Mouse (Mus musculus): ENCODE data around the gene Plxna4.
"Not testable (repeated sequence)": the region's sequence is repeated elsewhere in the genome, so short reads cannot be mapped to it uniquely, and the experiment has no call there.

The Plxna4 gene

DNA sequence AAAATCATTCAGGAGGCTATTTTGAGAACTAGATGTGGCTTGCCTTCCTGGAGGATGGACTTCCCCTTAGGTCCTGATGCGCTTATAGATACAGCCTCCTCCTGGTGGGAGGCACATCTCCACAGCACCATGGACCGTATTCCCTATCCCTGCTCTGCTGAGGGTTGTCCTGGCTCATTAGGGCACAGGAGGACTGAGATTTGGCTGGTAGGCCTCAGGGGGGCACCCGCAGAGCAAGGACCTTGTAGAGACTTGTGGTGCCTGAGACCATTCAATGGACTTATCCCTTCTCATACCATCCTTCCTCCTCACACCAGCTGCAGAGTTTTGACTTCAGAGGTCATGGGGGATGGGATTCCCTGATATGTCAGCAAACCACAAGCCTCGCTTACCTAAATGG is 47.8 kb downstream of the Plxna4 start:
- DNase-seq (ENCODE audit: low spot score): no peak

GRCm38 (mm10) chr6:32533962-32534740 is 53.8 kb downstream of the Plxna4 start:
- DNase-seq (ENCODE audit: low spot score): no peak

GRCm38 (mm10) chr6:32528081-32528570 is 59.9 kb downstream of the Plxna4 start:
- no peak for DNase-seq (ENCODE audit: low spot score)

DNA sequence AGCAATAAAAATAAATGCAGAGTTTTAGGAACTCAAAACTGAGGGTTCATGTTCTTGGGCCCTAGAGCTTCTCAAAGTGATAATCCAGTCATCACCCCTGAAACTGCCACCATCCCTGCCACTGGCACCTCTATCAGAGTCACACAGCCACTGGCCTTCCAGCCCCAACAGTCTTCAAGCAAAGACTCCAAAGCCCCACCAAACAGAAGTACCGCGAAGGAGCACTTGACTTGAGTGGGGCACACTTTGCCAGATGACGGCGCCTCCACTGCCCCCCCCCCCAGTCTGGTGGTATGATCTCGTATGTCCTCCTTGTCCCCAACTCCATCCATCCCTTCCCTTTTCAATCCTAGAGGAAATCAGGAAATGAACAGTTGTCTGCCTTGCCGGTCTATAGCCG is 60.5 kb downstream of the Plxna4 start:
- no peak for DNase-seq (ENCODE audit: low spot score)

DNA sequence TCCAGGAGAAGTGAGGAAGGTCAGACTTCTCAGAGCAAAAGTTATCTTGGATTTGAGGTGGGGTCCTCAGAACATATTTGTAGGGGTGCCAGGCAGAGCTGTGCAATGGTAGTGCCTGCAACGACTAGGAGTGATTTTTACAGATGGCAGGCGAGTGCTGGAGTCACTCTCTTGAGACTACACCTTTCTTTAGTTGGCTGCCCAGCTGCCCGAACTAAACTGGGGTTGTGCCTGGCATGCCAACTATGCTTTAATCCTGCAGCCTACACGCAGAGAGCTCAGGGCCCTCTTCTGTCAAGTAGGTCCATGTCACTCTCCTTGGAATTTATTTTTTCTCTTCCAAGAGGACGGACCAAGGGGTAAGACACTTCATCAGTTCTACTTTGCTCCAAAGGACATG is 61.2 kb downstream of the Plxna4 start:
- DNase-seq (ENCODE audit: low spot score): no peak

- no peak for DNase-seq (ENCODE audit: low spot score)
Measured at GRCm38 (mm10) chr6:32520097-32520496, 67.9 kb downstream of the Plxna4 start.

DNA sequence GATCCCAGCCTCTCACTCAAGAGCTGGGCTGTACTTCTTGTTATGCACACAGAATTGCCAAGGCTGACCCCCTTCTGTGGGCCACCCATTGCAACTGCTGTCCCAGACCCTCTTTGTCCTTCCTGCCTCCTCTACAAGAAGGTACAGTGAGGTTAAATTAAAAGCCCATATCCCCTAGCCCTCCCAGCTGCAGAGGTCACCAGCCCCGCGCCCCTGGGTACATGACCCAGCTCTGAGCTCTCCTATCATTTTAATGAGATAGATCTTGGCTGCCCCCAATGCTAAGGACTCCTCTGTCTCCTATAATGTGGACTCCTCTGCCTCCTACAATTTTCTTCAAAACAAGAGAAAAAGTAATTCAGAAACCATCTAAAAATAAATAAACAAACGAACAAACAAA is 69.4 kb downstream of the Plxna4 start:
- no peak for DNase-seq (ENCODE audit: low spot score)

DNA sequence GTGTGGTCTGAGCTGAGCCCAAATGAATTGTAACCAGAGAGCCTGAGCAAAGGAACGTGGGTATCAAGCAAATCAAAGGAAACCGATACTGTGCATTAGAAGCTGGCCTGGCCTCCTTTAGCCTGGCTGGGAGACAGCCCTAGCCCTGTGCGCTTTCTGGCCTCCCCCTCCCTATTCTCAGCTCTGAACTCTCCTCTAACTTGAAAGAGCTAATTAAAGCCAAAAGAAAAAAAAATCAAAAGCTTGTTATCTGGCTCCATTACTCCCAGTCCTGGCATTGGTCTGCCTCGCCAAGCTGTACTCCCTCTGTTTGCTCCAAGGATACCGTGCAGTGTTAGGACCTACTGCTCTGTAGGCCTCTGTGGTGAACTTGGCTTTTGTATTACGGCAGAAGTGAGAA is 73.9 kb downstream of the Plxna4 start:
- DNase-seq (ENCODE audit: low spot score): no peak

DNA sequence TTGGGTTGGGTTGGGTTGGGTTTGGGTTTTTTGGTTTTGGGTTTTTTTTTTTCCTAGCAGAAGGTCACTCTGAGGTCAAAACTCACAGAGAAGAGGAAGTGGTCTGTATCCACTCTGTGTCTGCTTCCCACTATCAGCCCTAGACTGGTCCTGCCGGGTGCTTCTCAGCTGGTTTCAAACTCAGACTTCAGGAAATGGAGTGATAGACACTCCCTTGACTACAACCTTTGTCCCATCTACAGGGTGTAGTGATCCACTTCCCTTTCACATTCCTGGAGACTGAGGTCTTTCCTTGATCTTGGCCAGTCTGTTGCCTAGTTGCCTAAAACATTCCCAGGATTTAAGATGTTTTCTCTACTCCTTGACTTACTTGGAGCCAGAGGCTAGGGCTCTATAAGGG is 76.0 kb downstream of the Plxna4 start:
- DNase-seq (ENCODE audit: low spot score): no peak

DNA sequence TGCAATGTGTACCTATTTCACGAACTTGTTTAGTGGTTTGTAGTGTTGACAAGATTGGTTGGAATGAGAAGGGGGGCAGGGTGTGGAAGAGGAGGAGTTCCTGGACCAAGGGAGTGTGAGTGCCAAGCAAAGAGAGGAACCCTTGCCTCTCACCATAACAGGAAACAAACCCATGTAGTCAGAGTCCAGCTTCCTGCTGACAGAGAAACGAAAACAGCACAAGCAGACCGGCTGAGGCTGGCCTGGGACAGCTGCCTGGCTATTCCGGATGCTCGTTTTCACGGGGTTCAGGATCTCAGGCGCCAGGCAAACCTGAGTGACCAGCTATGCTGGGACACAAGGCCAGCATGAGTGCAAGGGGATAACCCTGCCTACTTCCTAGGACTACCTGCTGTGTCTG is 77.1 kb downstream of the Plxna4 start:
- no peak for DNase-seq (ENCODE audit: low spot score)

- DNase-seq (ENCODE audit: low spot score): no peak
Measured at GRCm38 (mm10) chr6:32510491-32510890, 77.5 kb downstream of the Plxna4 start.

DNA sequence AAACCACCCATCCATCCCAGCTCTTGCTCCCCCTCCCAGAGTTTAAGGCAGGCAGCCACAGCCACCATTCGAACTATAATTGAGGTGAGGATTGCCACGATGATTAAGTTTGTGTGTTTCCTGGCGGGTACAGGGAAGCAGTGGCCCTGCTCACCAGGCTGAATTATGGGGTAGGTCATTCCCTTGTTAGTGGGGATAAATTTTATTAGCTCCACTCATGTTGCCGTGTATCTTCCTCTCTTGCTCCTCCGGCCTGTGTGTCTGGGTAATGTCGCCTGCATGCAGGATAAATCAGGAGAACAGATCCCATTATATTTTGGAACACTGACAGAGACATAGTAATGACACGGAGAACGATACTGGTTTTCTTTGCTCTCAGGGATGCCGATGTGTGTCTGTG is 78.9 kb downstream of the Plxna4 start:
- no peak for DNase-seq (ENCODE audit: low spot score)

GRCm38 (mm10) chr6:32504963-32505362 is 83.0 kb downstream of the Plxna4 start:
- DNase-seq (ENCODE audit: low spot score): no peak

- DNase-seq (ENCODE audit: low spot score): not testable (repeated sequence)
Measured at GRCm38 (mm10) chr6:32501186-32501585, 86.8 kb downstream of the Plxna4 start.

DNA sequence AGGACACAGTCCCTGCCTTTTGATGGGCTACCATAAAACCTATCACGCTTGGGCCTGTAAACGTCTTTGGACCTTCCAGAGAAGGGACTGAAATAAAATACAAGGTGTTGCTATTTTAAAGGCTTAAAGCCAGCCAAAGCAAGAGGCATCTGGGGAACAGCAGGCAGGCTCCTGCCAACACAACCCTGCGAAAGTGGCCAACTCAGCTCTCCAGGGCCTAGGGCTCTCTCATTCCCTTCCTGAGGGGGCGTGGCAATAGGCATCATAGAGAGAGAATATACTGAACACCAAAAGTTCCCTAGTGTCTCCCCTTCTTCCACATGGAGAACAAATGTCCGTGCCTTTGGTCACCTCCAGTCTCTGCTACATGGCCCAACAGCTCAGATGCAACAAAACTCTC is 89.9 kb downstream of the Plxna4 start:
- no peak for DNase-seq (ENCODE audit: low spot score)

GRCm38 (mm10) chr6:32496109-32496508 is 91.9 kb downstream of the Plxna4 start:
- no peak for DNase-seq (ENCODE audit: low spot score)

DNA sequence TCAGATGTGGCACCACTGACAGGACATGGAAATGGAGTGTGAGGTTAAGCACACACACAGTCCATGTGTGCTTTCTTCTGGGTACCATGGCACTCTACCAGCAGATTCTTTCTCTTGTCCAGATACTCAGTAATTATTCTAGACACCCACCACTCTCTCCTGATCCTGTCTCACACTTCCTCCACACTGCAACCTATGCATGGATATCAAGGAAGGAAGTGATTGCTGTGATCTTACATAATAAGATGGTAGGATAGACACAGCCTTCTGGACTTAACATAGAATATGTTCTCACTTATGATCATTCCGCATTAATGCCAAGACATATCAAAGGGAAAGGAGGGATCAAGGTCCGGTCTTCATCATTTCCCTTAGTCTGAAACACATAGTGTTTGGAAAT is 92.5 kb downstream of the Plxna4 start:
- no peak for DNase-seq (ENCODE audit: low spot score)

GRCm38 (mm10) chr6:32493557-32493956 is 94.4 kb downstream of the Plxna4 start:
- no peak for DNase-seq (ENCODE audit: low spot score)

DNA sequence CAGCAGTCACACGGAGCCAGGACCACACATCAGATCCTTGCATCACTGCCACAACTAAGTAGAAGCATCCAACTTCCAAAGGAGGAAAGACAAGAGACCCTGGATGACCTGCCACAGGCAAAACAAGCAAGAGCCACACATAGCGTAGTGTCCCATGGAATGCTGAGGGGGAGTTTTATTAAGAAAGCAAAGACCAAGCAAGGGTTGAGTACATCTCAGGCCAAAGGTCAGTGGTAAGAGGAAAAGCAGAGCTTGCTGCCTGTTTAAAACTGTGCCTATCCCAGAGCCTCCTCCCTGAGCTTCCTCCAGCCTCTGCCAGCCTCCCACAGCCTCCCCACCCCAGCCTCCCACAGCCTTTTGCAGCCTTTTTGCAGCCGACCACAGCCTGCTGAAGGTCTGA is 100.9 kb downstream of the Plxna4 start:
- no peak for DNase-seq (ENCODE audit: low spot score)

DNA sequence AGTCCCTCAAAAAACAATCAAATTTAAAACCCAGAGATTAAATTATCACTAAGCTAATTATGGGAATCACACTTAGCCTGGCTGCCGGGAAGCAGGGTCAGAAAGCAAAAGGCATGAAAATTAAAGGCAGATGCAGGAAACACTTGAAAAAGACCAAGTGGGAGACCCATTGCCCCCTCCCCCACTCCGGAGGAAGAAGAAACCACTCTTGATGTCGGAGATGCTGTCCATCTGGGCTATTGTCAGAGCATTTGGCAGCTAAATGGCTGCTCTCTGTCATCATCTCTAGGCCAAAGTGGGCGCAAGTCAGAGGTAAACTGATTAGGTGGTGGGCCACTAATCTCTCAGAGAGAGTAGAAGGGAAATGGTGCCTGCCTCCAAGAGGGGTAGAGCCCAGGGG is 105.5 kb downstream of the Plxna4 start:
- DNase-seq (ENCODE audit: low spot score): no peak

GRCm38 (mm10) chr6:32480741-32481140 is 107.3 kb downstream of the Plxna4 start:
- DNase-seq (ENCODE audit: low spot score): no peak

DNA sequence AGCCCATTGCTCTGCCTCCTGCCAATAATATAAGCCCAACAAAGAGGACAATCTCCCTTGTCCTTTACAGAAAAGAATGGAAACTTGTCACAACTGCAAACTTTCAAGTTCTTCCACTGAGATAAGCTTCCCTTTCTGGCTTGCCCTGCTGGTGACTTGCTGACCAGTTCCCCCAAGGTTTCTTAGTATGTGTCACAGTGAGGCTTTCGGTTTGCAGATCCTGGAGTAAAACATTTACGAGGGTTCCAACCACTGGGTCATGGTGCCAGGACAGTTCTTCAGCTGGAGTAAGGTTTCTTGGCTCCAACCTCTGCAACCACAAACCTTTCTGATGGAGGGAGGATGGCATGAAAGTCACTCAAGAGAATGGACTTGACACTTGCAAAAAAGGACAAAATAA is 108.2 kb downstream of the Plxna4 start:
- DNase-seq (ENCODE audit: low spot score): no peak

- no peak for DNase-seq (ENCODE audit: low spot score)
Measured at GRCm38 (mm10) chr6:32479193-32479758, 108.7 kb downstream of the Plxna4 start.

GRCm38 (mm10) chr6:32475958-32476357 is 112.0 kb downstream of the Plxna4 start:
- no peak for DNase-seq (ENCODE audit: low spot score)
